Mouse (Mus musculus): ENCODE data around the gene Zfp811.
"Not testable (repeated sequence)": the region's sequence is repeated elsewhere in the genome, so short reads cannot be mapped to it uniquely, and the experiment has no call there.

The Zfp811 gene

DNA sequence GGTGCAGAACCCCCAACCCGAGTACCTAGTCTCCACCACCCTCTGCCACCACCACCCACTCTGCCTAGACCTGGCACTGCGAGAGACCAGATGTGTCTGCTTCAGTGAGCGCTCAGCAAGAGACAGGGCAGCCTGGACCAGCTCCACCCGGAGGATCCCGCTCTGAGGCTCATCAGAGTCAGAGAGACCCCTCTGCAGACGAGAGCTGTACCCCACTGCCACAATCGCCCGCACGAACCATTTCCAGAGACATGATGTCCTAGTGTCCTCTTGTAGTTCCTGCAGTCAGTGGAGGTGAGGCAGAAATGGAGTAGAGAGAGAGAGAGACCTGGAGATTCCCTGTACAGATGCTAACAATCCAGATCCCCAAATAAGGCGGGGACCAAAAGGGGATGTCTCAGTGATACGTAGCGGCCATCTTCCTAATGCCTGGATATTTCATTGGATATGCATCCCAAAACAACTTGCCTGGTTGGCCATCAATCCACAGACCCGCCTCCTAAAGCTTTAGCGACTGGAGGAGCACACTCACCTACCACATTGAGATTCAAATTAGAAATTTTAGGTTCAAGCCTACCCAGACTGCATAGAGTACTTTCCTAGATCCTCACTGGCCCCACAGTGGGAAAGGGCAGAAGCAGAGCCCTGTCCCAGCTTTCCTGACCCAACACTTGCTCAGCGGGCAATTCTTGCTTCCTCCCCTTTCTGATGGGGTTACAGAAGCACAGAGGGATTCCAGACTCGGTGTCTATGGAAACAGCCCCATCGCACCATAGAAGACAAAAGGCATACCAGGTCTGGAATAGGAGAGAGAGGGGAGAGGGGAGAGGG, at the start of gene Zfp811:
TSS of gene Zfp811 (minus strand) at position 388 of the 831 bp plus-strand sequence.
- peak in 1 of 2 experiments; percentile 36 for DNase-seq

DNA sequence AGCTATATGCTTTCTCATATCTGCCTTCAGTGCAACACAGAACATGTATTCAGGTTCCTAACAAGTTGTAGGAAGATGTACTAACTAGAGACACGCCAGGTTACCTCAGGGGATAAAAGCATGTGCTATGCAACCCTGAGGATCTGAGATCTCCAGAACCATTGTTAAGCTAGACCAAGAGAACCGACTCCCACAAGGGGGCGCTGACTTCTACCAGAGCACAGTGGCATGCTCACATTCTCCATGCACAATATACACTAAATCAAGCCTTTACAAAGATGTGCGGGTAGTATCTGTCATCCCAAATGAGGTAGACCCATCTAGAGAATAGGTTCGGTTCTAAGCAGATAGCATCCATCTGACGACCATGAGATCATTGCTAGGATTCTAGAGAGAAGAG, 47.0 kb upstream of the Zfp811 start:
- not testable (repeated sequence) for DNase-seq

GRCm38 (mm10) chr17:32851581-32851980, 41.9 kb upstream of the Zfp811 start:
- no peak for DNase-seq

- no peak for DNase-seq
Observed at GRCm38 (mm10) chr17:32841388-32841787, 31.7 kb upstream of the Zfp811 start.

- peak; percentile 2 to 41 for DNase-seq
Observed at GRCm38 (mm10) chr17:32839083-32839802, 29.5 kb upstream of the Zfp811 start.

DNA sequence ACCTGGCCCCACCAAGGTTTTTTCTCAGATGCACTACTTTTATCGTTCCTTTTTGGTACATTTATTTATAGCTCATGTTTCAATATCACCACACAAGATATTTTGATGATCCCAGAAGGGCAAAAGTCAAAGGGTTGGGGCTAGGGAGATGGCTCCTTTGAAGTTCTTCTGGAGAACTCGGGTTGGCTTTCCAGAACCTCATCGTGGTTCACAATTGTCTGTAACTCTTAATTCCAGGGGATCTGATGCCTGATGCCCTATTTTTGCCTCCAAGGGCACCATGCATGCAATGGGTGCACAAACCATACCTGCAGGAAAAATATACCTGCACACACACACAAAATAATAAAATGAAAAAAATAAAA, 20.7 kb upstream of the Zfp811 start:
- DNase-seq, result no peak

DNA sequence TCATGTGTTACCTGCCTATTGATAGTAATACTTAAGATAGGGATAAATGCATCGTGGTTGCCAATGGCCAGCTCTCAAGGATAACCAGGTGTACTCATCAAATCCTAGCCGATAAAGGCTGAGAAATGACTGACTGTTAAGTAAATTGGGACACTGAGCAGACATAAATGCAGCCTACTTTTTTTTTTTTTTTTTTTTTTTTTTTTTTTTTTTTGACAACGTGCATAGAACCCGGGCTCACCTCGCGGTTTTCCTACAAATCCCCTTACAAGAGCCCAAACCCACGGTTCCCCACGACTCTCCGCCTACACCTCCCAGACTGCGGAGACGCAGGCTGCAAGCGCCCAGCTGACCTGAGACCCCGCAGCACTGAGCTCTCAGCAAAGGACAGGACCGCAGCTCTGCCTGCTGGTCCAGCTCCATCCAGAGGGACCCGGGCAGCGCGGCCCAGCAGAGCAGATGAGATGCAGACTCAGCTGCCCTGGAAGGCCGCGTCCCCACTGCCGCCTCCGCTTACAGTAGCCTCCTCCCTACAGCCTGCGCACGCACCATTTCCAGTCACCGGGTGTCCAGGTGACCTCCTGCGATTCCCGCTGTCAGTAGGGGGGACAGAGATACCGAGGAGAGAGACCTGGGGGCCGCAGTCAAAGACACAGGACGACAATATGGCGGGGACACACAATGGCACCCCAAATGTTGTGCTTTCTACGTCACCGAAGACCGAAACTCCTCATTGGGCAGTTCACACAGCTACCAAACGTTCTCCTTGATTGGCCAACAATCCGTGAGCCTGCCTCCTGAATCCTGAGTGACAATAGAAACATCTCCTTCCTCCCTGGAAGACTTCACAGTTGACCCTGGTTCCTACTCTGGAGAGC, 20.0 kb upstream of the Zfp811 start, which contains the start of gene Zfp799:
TSS of gene Zfp799 (minus strand) at position 722 of the 878 bp plus-strand sequence.
- DNase-seq, result peak; percentile 79 to 91

DNA sequence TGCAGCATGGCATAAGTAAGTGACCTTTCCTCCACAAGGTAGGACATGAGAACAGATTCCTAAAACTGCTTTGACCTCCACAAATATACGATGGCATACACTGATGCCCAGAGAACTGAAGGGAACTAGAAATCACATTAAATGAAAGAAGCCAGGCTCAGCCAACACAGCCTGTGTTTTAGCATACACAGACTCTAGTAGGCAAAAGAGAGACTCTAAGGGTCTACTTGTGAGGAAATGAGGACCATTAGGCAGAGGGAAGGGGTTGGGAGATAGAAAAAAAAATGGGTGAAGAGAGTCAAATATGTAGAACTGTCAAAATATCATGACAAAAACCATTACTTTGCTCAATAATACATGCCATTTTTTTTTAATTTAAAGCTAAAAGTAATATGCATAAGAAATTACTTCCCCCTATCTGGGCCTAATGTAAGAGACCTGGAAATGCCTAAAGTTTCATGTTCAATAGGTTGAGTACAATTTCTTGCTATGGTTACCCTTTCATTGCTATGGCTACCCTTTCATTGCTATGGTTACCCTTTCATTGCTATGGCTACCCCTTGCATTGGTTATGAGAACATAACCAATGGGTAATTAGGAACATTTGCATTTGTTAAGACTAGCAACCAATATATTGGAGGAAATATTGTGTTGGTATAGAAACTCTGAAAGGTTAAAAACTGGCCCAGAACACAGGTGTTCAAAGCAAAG, 6.5 kb upstream of the Zfp811 start:
- no peak for DNase-seq

DNA sequence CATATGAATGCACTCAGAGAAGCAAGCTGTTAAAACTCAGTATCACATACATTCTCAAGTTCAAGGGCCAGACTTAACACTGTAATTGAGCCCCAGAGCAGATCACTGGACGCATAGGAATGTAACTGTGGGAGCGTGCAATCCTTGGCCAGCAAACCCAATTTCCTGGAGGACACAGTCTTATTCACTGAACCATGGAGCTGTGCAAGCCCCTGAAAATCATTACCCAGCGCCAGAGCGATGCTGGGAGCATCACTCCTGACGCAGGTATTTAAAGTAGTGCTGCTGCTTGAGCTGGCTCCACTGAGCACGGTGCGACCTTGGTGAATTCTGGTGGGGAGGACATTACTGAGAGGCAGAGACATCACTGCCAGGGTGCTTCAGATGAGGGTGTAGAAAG, 4.4 kb upstream of the Zfp811 start:
- peak; percentile 43 to 79 for DNase-seq

- no peak for DNase-seq
Observed at GRCm38 (mm10) chr17:32810648-32811047, 917 bp upstream of the Zfp811 start.

- DNase-seq, result no peak
Observed at GRCm38 (mm10) chr17:32808921-32809320, 810 bp downstream of the Zfp811 start.

DNA sequence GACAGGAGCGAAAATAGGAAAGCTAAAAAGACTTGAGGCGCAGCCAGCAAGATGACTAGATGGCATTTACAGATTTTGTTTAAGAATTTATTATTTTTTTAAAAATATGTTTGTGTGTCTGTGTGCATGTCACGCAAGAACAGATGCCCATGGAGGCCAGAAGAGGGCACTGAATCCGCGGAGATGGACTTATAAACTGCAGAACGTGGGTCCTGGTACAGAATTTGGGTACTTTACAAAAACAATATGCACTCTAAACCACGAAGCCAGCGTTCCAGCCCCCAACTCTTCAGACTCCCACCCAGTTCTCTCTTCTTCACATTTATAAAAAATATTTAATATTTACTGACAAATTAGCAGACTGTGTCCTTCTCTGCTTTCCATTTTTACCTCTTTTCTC, 20.5 kb downstream of the Zfp811 start:
- no peak for DNase-seq

DNA sequence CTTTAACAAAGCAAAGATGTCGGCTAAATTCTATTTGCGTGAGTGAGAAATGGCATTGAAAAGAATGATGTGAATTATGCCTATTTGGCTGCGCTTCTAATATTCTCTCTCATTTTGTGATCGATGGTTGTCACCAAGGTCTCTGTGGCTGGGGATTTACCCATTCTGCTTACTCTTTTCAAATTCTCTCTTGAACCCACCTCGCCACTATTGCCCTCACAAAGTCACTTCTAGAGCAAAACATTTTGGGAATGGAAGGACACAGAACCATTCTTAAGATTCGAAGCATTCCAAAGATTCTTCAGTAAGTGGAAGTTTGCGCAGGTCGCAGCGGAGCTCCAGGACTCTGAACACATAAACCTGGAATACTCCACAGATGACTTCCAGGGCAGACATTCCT, 21.2 kb downstream of the Zfp811 start:
- DNase-seq, result no peak

- peak; percentile 93 to 95 for DNase-seq
Observed at GRCm38 (mm10) chr17:32788094-32788559, 21.6 kb downstream of the Zfp811 start, which contains the start of gene Zfp871. TSS of gene Zfp871 (minus strand) at chr17:32788287.

DNA sequence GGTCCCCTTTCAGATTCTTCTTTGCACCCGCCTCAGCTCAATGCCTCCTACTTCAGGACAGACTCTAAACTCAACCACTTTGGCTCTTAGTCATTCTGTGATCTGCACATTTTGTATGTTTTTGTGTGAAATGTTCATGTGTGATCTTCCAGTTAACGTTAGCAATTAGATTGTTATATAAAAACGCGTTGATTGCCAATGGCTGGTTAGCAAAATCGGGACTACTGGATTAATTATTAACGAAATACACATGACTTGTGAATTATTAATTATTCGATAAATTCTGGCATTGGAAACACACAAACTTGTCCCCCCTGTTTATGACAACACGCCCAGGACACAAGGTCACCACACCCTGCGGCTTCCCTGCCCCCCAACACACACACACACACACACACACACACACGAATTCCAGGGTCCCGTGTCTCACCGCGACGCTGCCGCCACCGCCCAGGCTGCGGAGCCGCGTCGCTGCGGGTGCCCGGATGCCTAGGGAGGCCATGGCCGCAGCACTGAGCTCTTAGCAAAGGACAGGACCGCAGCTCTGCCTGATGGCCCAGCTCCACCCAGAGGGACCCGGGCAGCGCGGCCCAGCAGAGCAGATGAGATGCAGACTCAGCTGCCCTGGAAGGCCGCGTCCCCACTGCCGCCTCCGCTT, 22.2 kb downstream of the Zfp811 start:
- DNase-seq, result peak; percentile 60 to 79

DNA sequence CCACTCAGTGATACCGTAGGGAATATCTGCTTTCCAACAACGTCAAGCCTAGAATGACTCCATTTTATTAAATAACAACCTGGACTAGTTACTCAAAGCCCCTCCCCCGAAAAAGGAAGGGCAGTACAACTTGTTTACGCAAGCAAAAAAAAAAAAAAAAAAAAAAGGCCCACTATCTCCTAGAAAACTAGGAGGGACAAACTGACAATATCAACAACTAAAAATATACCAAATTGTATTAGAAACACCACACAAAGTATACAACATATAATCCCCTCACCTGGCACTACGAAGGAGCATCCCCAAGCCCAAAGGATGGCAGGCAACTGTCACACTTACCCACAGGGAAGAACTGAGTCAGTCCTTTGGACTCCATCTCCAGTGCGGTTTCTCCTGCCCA, 22.8 kb downstream of the Zfp811 start:
- DNase-seq, result no peak

DNA sequence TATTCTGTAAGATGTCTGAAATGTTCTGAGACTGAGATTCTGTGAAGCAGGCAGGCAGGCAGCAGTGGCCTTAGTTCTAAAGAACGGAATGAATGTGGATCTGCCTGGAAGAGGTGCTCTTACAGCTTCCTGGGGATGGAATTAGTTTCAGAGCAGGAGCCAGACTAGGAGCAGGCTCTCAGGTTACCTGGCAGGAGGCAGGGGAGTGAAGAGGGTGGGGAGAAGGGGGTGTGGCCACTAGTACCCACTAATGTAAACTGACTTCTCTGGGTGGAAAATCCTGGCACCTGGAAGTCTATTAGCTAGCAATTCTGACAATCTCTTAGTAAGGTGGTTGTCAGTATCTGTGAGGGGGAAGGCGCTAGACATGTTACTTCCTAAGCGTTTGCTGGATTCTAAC, 24.1 kb downstream of the Zfp811 start:
- DNase-seq, result peak; percentile 14 to 50

DNA sequence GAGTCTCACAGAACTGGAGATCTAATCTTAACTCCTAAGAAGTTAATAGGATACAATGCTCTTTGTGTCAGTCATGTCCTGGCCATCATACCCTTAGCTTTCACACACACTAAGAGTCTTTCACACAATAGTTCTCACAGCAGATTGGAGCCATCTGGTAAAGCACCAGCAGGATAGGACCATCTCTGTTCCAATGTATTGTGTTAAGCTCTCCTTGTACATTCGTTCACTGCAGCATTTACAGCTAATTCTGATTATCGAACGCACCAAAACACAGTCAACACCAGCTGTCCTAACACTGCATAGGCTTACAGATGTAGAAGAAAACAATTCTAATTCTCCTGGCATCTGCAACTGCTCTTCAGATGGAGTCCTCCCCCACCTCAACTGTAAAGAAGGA, 32.2 kb downstream of the Zfp811 start:
- DNase-seq, result no peak

- DNase-seq, result peak; percentile 31 to 39
Observed at GRCm38 (mm10) chr17:32771213-32771612, 38.5 kb downstream of the Zfp811 start.

DNA sequence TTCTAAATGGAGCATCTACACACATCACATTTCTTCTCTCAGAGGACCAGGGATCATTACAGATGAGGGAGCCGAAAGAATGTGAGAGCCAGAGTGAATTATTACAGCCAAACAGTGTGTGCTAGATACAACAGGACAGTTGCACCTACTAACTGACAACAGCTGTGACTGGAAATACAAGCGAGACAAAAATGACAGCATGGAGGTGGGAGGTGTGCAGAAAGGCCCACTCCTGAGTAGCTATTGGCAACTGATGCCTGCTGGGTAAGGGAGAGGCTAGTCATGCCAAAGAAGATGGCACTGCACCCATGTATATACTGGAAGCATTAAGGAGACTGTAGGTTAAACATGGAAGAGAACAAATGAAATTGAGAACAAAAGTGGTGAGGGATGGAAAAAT, 43.3 kb downstream of the Zfp811 start:
- DNase-seq, result no peak

- DNase-seq, result no peak
Observed at GRCm38 (mm10) chr17:32757331-32757730, 52.4 kb downstream of the Zfp811 start.

DNA sequence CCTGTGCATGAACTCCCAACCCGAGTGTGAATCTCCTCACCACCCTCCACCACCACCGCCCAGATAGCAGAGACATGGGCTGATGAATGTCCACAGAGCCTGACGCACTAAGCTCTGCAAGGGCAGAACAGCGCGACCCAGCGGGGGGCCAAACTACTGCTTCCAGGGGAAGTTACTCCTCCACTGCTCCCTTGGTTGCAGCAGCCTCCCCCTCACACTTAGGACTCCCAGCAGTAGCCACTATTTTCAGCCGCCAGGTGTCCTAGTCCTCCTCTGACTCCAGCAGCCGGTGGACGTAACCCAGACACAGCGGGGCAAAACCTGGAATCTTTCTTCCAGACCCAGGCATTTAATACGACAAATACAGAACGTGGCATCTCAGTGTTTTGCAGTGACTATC, 56.1 kb downstream of the Zfp811 start:
- peak; percentile 45 to 58 for DNase-seq
